Mouse (Mus musculus) CH12.LX (cell line): ENCODE measurements at regions not wholly inside any gene's neighbourhood (a gene's known extent, or its start where the extent isn't known, plus 50 kb on each side); places are given as distances from the start of the nearest gene placed in this dataset.

Source experiments
- BHLHE40 ChIP-seq: IDR thresholded peaks from 2 replicates; pipeline ENCODE4 v1.6.1; 2011; ENCODE audit warnings: mild to moderate bottlenecking, low read depth, low read length, improper control_type of control experiment
- CHD1 ChIP-seq: IDR thresholded peaks from 2 replicates; pipeline ENCODE4 v1.6.1; 2012; ENCODE audit warnings: low read depth, low read length, improper control_type of control experiment, inconsistent platforms
- CTCF ChIP-seq, 2 experiments: IDR thresholded peaks in 1 of 2; conservative IDR thresholded peaks in 1 of 2; 2 replicates each; pipeline ENCODE4 v1.5.1; 2011 to 2012; ENCODE audit warnings: low read depth in 2 of 2, low read length in 2 of 2, improper control_type of control experiment in 1 of 2, inconsistent platforms in 1 of 2, mild to moderate bottlenecking in 1 of 2, moderate library complexity in 1 of 2
- ELF1 ChIP-seq: IDR thresholded peaks from 2 replicates; pipeline ENCODE4 v1.6.1; 2014; ENCODE audit warnings: low read depth, mild to moderate bottlenecking, inconsistent platforms, low read length, improper control_type of control experiment
- EP300 ChIP-seq: IDR thresholded peaks from 2 replicates; pipeline ENCODE4 v1.6.1; 2011; ENCODE audit warnings: low read length, improper control_type of control experiment
- HCFC1 ChIP-seq: IDR thresholded peaks from 2 replicates; pipeline ENCODE4 v1.6.1; 2012; ENCODE audit warnings: low read depth, mild to moderate bottlenecking, inconsistent platforms, low read length, improper control_type of control experiment
- POLR2A ChIP-seq: IDR thresholded peaks from 2 replicates; pipeline ENCODE4 v1.6.1; 2011; ENCODE audit warnings: low read depth, mild to moderate bottlenecking, improper control_type of control experiment, low read length
- RAD21 ChIP-seq: IDR thresholded peaks from 2 replicates; pipeline ENCODE4 v1.6.1; 2011; ENCODE audit warnings: low read depth, mild to moderate bottlenecking, low read length, improper control_type of control experiment, moderate library complexity
- SMC3 ChIP-seq: IDR thresholded peaks from 2 replicates; pipeline ENCODE4 v1.6.1; 2011; ENCODE audit warnings: low read depth, low read length, improper control_type of control experiment
- UBTF ChIP-seq: IDR thresholded peaks from 2 replicates; pipeline ENCODE4 v1.6.1; 2012; ENCODE audit warnings: low read depth, mild to moderate bottlenecking, inconsistent platforms, low read length, improper control_type of control experiment, moderate library complexity
- ZMIZ1 ChIP-seq: IDR thresholded peaks from 2 replicates; pipeline ENCODE4 v1.6.1; 2012; ENCODE audit warnings: low read depth, mild to moderate bottlenecking, inconsistent platforms, low read length, improper control_type of control experiment
- ZNF384 ChIP-seq: IDR thresholded peaks from 2 replicates; pipeline ENCODE4 v1.6.1; 2012; ENCODE audit warnings: low read depth, low read length, improper control_type of control experiment, inconsistent platforms

DNA sequence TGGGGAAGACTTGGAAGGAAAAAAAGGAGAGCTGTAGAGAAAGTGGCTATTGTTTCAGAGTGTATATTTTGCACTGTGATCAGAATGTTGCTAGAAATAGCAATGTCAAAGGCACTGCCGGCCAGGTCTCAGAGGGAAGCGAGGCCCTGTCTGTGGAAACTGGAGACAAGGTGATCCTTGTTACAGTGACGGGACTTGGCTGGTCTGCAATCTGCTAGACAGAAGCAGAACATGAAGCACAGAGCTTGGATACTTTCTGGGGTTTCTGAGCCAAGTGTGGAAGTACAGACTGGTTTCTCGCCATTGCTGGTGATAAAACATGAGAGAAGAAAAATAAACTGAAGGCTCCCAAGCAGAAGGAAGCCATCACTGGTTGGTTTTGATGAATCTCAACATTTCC is 198.3 kb upstream of the Slc7a14 start:
- no peak for TF ChIP-seq CTCF (conservative IDR thresholded peaks at IDR 0.05 in 1 of 2, IDR thresholded peaks at IDR 0.05 in 1 of 2; ENCODE audit: low read depth in 2 of 2, low read length in 2 of 2)
- TF ChIP-seq UBTF: no peak
- TF ChIP-seq CHD1: no peak
- no peak for TF ChIP-seq BHLHE40
- no peak for TF ChIP-seq ZNF384
- TF ChIP-seq HCFC1: no peak
- TF ChIP-seq SMC3: no peak
- no peak for TF ChIP-seq POLR2A
- TF ChIP-seq ELF1: no peak
- TF ChIP-seq ZMIZ1: no peak
- no peak for TF ChIP-seq EP300
- no peak for TF ChIP-seq RAD21
